Mouse (Mus musculus) CH12.LX (cell line): ENCODE measurements around the gene Hinfp. TPM values are rescaled to one million over a fixed set of nuclear protein-coding genes. Genes with fewer than 3 reads are reported as not detected.
"Not testable (repeated sequence)": the region's sequence is repeated elsewhere in the genome, so short reads cannot be mapped to it uniquely, and the experiment has no call there.

ENCODE experiments used
- DNase-seq: peaks from one replicate; pipeline ENCODE4 v3.0.0-alpha.2; 2013; ENCODE audit errors: extremely low read depth
- H3K27ac ChIP-seq: 2 replicates; pipeline ENCODE4 v1.5.1; 2012; ENCODE audit warnings: low read depth, mild to moderate bottlenecking, control low read depth, moderate library complexity; ENCODE audit not compliant: insufficient read depth
- H3K27me3 ChIP-seq: replicated peaks from 2 replicates; pipeline ENCODE3; 2012; ENCODE audit warnings: inconsistent platforms
- H3K36me3 ChIP-seq, 2 experiments: replicated peaks in 1 of 2; 2 replicates each; pipeline versions ENCODE3 to v1.6.1; 2012; ENCODE audit warnings: inconsistent platforms in 1 of 2, low read length in 1 of 2, mild to moderate bottlenecking in 1 of 2, mixed read lengths in 1 of 2, moderate library complexity in 1 of 2; ENCODE audit not compliant: control insufficient read depth in 1 of 2, insufficient read depth in 1 of 2
- H3K4me1 ChIP-seq, 2 experiments: 2 replicates each; pipeline ENCODE4 v1.6.1; 2012; ENCODE audit warnings: inconsistent platforms in 1 of 2, moderate library complexity in 1 of 2; ENCODE audit not compliant: insufficient read depth in 2 of 2, control insufficient read depth in 1 of 2
- H3K4me2 ChIP-seq: 2 replicates; pipeline ENCODE4 v1.6.1; 2012; ENCODE audit warnings: low read depth, mild to moderate bottlenecking, control low read depth; ENCODE audit not compliant: poor library complexity, insufficient read depth, severe bottlenecking
- H3K4me3 ChIP-seq, 3 experiments: fragments of 150-350 bp in 1 of 3; sonication (generic) in 1 of 3; replicated peaks in 1 of 3; 2 replicates each; pipeline versions ENCODE3 to v1.5.1; 2011 to 2012; ENCODE audit warnings: low read depth in 2 of 3, low read length in 2 of 3, mild to moderate bottlenecking in 2 of 3, moderate library complexity in 2 of 3, control low read depth in 1 of 3, improper control_type of control experiment in 1 of 3, inconsistent platforms in 1 of 3, mixed read lengths in 1 of 3; ENCODE audit not compliant: poor library complexity in 1 of 3
- H3K79me2 ChIP-seq: replicated peaks from 2 replicates; pipeline ENCODE4 v1.6.1; 2012; ENCODE audit warnings: mild to moderate bottlenecking, moderate library complexity; ENCODE audit not compliant: control insufficient read depth, poor library complexity, insufficient read depth, severe bottlenecking; ENCODE audit errors: extremely low read depth
- H3K9ac ChIP-seq: 2 replicates; pipeline ENCODE4 v1.6.1; 2012; ENCODE audit warnings: low read depth, mild to moderate bottlenecking, control low read depth, moderate library complexity; ENCODE audit not compliant: insufficient read depth
- H3K9me3 ChIP-seq: replicated peaks from 2 replicates; pipeline ENCODE3; 2012; ENCODE audit warnings: low read length, inconsistent platforms, mixed read lengths
- CHD1 ChIP-seq: IDR thresholded peaks from 2 replicates; pipeline ENCODE4 v1.6.1; 2012; ENCODE audit warnings: low read depth, low read length, improper control_type of control experiment, inconsistent platforms
- CHD2 ChIP-seq: IDR thresholded peaks from 2 replicates; pipeline ENCODE4 v1.6.1; 2011; ENCODE audit warnings: low read length, improper control_type of control experiment
- CTCF ChIP-seq, 2 experiments: IDR thresholded peaks in 1 of 2; conservative IDR thresholded peaks in 1 of 2; 2 replicates each; pipeline ENCODE4 v1.5.1; 2011 to 2012; ENCODE audit warnings: low read depth in 2 of 2, low read length in 2 of 2, improper control_type of control experiment in 1 of 2, inconsistent platforms in 1 of 2, mild to moderate bottlenecking in 1 of 2, moderate library complexity in 1 of 2
- ETS1 ChIP-seq: conservative IDR thresholded peaks from 2 replicates; pipeline ENCODE4 v1.6.1; 2012; ENCODE audit warnings: low read depth, mild to moderate bottlenecking, inconsistent platforms, low read length, improper control_type of control experiment, moderate library complexity
- JUND ChIP-seq: conservative IDR thresholded peaks from 2 replicates; pipeline ENCODE4 v1.6.1; 2011; ENCODE audit warnings: low read depth, low read length, improper control_type of control experiment
- KAT2A ChIP-seq: IDR thresholded peaks from 2 replicates; pipeline ENCODE4 v1.6.1; 2012; ENCODE audit warnings: low read length, improper control_type of control experiment, inconsistent platforms; ENCODE audit not compliant: insufficient replicate concordance
- MAZ ChIP-seq: IDR thresholded peaks from 2 replicates; pipeline ENCODE4 v1.6.1; 2012; ENCODE audit warnings: low read depth, mild to moderate bottlenecking, inconsistent platforms, low read length, improper control_type of control experiment, moderate library complexity
- MEF2A ChIP-seq: IDR thresholded peaks from 2 replicates; pipeline ENCODE4 v1.6.1; 2014; ENCODE audit warnings: low read depth, mild to moderate bottlenecking, inconsistent platforms, low read length, improper control_type of control experiment, borderline replicate concordance
- MXI1 ChIP-seq: IDR thresholded peaks from 2 replicates; pipeline ENCODE4 v1.6.1; 2011; ENCODE audit warnings: mild to moderate bottlenecking, low read depth, low read length, improper control_type of control experiment
- MYC ChIP-seq: IDR thresholded peaks from 2 replicates; pipeline ENCODE4 v1.6.1; 2011; ENCODE audit warnings: low read depth, mild to moderate bottlenecking, improper control_type of control experiment, low read length
- NELFE ChIP-seq: IDR thresholded peaks from 2 replicates; pipeline ENCODE4 v1.6.1; 2011; ENCODE audit warnings: low read depth, low read length, improper control_type of control experiment
- POLR2AphosphoS2 ChIP-seq: IDR thresholded peaks from 2 replicates; pipeline ENCODE4 v1.6.1; 2011; ENCODE audit warnings: low read depth, low read length, improper control_type of control experiment
- TCF12 ChIP-seq: IDR thresholded peaks from 2 replicates; pipeline ENCODE4 v1.6.1; 2014; ENCODE audit warnings: low read depth, mild to moderate bottlenecking, inconsistent platforms, low read length, improper control_type of control experiment
- USF1 ChIP-seq: IDR thresholded peaks from 2 replicates; pipeline ENCODE4 v1.6.1; 2014; ENCODE audit warnings: low read depth, mild to moderate bottlenecking, inconsistent platforms, low read length, improper control_type of control experiment
- ZKSCAN1 ChIP-seq: IDR thresholded peaks from 2 replicates; pipeline ENCODE4 v1.6.1; 2012; ENCODE audit warnings: low read depth, inconsistent platforms, low read length, improper control_type of control experiment, borderline replicate concordance
- ZNF384 ChIP-seq: IDR thresholded peaks from 2 replicates; pipeline ENCODE4 v1.6.1; 2012; ENCODE audit warnings: low read depth, low read length, improper control_type of control experiment, inconsistent platforms
- dilution Hi-C: fragments of 300-500 bp; cut with MboI; formaldehyde crosslinking; loops from 2 replicates; pipeline ENCODE4 v1.14.3; 2020; ENCODE audit warnings: low sequenced_read_pairs; ENCODE audit not compliant: extremely low pct_unique_long_range_greater_than_20kb, extremely low pct_ligation_motif_present
- in situ Hi-C: fragments of 300-500 bp; cut with MboI; formaldehyde crosslinking; loops from 3 replicates; pipeline ENCODE4 v1.14.3; 2019; ENCODE audit warnings: low sequenced_read_pairs, low pct_ligation_motif_present, low pct_unique_long_range_greater_than_20kb, mixed read lengths
- polyA plus RNA-seq: library from polyadenylated mRNA; unstranded; fragments of >175 nt; gene quantifications from 2 replicates; pipeline ENCODE4 v1.2.1, GENCODE M21; 2012; ENCODE audit warnings: low read depth; ENCODE audit not compliant: insufficient read length
- total RNA-seq, 2 experiments: library from RNA; depleted of rRNA; stranded (reverse); fragments of 300-350 nt in 1 of 2; fragments of >200 nt in 1 of 2; gene quantifications; 2 replicates each; pipeline ENCODE4 v1.2.3; 2012 to 2014

Hinfp gene
- total and polyA plus RNA-seq, 3 experiments, result 14.0 to 18.9 (median 16.6) TPM

- H3K4me2 ChIP-seq, H3K9me3 ChIP-seq, H3K27ac ChIP-seq, H3K9ac ChIP-seq, H3K79me2 ChIP-seq, DNase-seq, H3K36me3 ChIP-seq, dilution Hi-C loops, H3K4me3 ChIP-seq, in situ Hi-C loops, H3K27me3 ChIP-seq: not testable (repeated sequence)
- peak; percentile 82 for TF ChIP-seq ZNF384
- TF ChIP-seq CTCF (conservative IDR thresholded peaks at IDR 0.05 in 1 of 2, IDR thresholded peaks at IDR 0.05 in 1 of 2; ENCODE audit: low read depth in 2 of 2, low read length in 2 of 2), result peak in 1 of 2 experiments; percentile 12; a peak in 1 of 4 replicates
- H3K4me1 ChIP-seq, result peaks cover 8 to 43% of the 10 kb centered on the region in 2 experiments
These were observed 18.2 kb upstream of the Hinfp start for GRCm38 (mm10) chr9:44323656-44324055.

- peak overlapping the region; percentile 23; the same call in 1 of the 2 replicates for H3K9ac ChIP-seq
- H3K27me3 ChIP-seq, result peaks cover 4% of the 10 kb centered on the region
- peaks cover 7 to 42% of the 10 kb centered on the region in 2 experiments; a peak in 3 of 4 replicates for H3K4me1 ChIP-seq
- no peaks in the 10 kb centered on the region for H3K79me2 ChIP-seq
- H3K36me3 ChIP-seq, result peaks cover 11 to 17% of the 10 kb centered on the region in 2 experiments
- no peak for DNase-seq
- H3K27ac ChIP-seq, result no peak overlapping the region
- peak overlapping the region; percentile 82 for H3K4me2 ChIP-seq
- TF ChIP-seq MAZ (no peak), USF1 (no peak), ZKSCAN1 (no peak), JUND (no peak), MXI1 (no peak), MEF2A (no peak), CHD2 (no peak), POLR2AphosphoS2 (no peak), CHD1 (no peak), NELFE (no peak), TCF12 (no peak), ETS1 (no peak), KAT2A (no peak), MYC (no peak)
- dilution Hi-C loops, result no loop called here
- in situ Hi-C loops, result no loop called here
- no peaks in the 10 kb centered on the region for H3K9me3 ChIP-seq
- H3K4me3 ChIP-seq, result peak overlapping the region in 1 of 3 experiments; percentile 18
These were observed 15.3 kb upstream of the Hinfp start for GRCm38 (mm10) chr9:44320799-44321133.
